Mouse (Mus musculus): ENCODE measurements around the gene Emx2. TPM values are rescaled to one million over a fixed set of nuclear protein-coding genes. Genes with fewer than 3 reads are reported as not detected.

Emx2 gene
- total RNA-seq, 2 experiments from 2014 or later, result not detected

- no peak for ATAC-seq (replicated peaks; ENCODE audit: low FRiP score, low TSS enrichment, poor library complexity, severe bottlenecking)
These were observed 50.7 kb downstream of the Emx2 start for GRCm38 (mm10) chr19:59508896-59509295.

GRCm38 (mm10) chr19:59513181-59513580 lies 55.0 kb downstream of the Emx2 start:
- ATAC-seq (replicated peaks; ENCODE audit: low FRiP score, low TSS enrichment, poor library complexity, severe bottlenecking), result no peak

Other genes starting within 250 kb of the Emx2 start
- gene Kcnk18, start 239.2 kb upstream of the Emx2 start, total RNA-seq (2014; fragmentation: Nextera tagmentation), result not detected in 2 replicates
- not detected in 2 replicates for gene Kcnk18, start 239.2 kb upstream of the Emx2 start, total RNA-seq (2017)
- gene Slc18a2, start 197.5 kb upstream of the Emx2 start, total RNA-seq (2014; fragmentation: Nextera tagmentation), result 14.8 and 19.7 TPM in 2 replicates
- gene Slc18a2, start 197.5 kb upstream of the Emx2 start, total RNA-seq (2017), result 11.3 and 26.0 TPM in 2 replicates
- gene Rps12-ps3, start 136.1 kb upstream of the Emx2 start, total RNA-seq (2014; fragmentation: Nextera tagmentation), result 403 and 406 TPM in 2 replicates
- gene Rps12-ps3, start 136.1 kb upstream of the Emx2 start, total RNA-seq (2017), result 963 and 1,109 TPM in 2 replicates
- gene Pdzd8, start 112.6 kb upstream of the Emx2 start, total RNA-seq (2014; fragmentation: Nextera tagmentation), result 31.9 and 35.1 TPM in 2 replicates
- 35.5 and 41.3 TPM in 2 replicates for gene Pdzd8, start 112.6 kb upstream of the Emx2 start, total RNA-seq (2017)